Mouse (Mus musculus) thymus, postnatal 4 days (tissue): ENCODE measurements at regions not wholly inside any gene's neighbourhood (a gene's known extent, or its start where the extent isn't known, plus 50 kb on each side); places are given as distances from the start of the nearest gene placed in this dataset.
A peak's percentile ranks its signal among the peaks of the same experiment; 100 is the strongest.

Source experiments
- DNase-seq: peaks from one replicate; pipeline ENCODE4 v3.0.0; 2021

DNA sequence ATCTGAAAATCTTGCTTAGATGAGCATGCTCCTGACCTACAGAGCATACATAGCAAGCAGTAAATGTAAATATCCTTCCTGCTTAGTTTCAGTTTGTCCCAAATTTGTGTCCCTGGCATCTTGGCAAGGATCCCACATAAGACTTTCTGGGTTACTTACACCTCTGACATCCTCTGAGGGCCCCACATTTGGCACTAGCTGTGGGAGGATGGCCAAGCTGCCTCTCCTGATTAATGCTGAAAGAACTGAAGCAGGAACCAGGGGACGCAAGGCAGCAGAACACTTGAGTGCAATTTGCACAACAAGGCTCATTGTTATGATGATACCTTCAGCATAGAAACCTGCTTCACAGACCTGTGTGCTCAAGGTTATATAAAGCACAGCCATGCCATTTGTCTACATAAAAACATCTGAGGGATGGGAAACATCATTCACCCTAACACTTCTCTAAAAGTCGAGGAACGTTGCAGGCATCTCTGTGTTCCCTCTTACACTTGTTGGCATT is 441.7 kb downstream of the Adam3 start:
- DNase-seq, result no peak

GRCm38 (mm10) chr8:24280296-24280695 is 445.4 kb downstream of the Adam3 start:
- no peak for DNase-seq

GRCm38 (mm10) chr8:24278391-24278790 is 447.3 kb downstream of the Adam3 start:
- DNase-seq, result no peak

DNA sequence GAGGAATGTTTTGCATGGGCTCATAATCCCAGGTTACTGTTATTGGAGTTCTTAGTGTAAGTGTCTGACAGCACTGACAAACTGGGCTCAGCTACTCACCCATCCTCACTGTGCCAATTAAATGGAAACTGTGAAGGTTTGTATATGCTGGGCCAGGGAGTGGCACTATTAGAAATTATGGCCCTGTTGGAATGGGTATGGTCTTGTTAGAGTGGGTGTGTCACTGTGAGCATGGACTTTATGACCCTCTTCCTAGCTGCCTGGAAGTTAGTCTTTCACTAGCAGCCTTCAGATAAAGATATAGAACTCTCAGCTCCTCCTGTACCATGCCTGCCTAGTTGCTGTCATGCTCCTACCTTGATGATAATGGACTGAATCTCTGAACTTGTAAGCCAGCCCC is 464.3 kb downstream of the Adam3 start:
- DNase-seq, result no peak

DNA sequence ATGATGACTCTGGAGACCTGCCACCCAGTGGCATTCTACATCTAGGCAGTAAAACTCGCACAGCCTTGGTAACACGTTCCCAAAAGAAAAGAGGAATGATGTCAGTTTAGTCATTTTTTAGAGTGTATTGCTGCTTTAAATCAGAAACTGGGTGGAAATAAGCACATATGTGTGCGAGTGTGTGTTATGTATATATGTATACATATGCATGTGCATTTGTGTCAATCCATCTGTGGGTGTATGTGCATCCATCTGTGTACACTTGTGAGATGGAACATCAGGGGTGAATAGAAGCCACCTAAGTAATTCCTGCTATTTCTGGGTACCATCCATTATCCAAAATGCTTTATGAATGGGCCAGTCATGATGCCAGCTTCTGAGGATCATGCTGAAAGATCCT is 467.0 kb downstream of the Adam3 start:
- DNase-seq, result no peak

- no peak for DNase-seq
These were observed 483.4 kb downstream of the Adam3 start for GRCm38 (mm10) chr8:24242211-24242610.

DNA sequence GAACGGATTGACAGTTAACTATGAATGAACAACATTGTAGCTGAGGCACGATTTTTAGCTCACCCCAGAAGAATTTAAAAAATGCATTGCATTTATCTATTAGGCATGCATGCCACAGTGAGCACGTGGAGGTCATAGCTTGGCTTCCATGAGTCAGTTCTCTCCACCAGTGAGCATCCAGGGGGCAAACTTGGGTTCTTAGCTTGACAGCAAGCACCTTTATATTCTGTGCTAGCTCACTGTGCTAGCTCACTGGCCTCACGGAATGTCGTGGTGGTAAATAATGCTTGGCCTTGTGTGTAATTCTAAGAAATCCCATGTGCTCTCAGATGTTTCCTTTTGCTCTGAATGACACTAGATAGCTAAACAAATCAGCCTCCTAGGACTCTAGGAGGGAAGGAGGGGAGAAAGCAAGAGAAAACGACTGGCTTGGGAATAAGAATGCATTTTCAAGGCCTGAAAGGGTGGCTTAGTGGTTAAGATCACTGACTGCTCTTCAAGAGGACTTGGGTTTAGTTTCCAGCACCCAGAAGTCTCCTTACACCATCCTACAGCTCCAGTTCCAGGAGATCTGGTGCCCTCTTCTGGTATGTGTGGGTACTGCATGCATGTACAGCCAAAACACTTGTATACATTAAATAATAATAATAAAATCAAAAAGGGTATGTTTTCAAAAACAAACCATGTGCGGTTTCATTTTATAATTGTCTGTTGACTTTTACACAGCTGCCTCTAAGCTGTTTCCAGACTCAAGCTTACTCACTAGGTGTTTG is 485.3 kb downstream of the Adam3 start:
- DNase-seq, result peak; percentile 15

DNA sequence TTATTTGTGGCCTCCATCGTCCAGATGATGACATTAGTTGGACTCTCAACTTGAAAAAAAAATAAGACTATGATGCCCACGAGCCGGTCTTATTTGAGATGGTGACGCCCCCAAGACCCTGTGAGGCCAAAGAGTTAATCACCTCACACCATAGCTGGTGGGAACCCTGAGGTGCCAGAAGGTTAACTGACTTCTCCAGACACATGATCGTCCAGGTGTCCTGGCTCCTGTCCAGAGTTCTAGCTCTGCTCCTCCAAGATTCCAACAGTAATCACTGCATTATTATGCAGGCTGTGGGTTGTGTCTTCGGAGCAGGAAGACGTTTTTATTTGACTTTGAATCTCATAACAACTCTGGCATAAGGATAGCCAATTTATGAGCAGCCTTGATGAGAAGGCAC is 490.7 kb downstream of the Adam3 start:
- DNase-seq, result no peak

DNA sequence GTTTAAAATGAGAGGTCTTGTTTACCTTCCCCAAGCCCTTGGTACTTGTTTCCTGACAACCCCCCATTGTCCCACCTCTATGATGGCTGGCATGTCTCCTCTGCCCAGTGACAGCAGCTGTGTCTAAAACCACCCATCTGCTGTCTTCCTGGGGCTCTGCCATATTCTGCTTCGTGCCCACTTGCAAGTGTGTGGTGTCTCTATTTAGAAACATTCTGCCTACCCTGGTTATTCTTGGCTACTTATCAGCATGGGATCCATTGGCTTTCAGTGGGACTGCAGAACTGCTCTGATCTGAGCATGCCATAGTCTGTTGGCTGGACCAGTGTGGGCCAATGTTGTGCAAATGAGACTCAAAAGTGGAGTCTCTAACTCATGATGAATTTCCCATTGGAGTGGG is 497.5 kb downstream of the Adam3 start:
- no peak for DNase-seq

DNA sequence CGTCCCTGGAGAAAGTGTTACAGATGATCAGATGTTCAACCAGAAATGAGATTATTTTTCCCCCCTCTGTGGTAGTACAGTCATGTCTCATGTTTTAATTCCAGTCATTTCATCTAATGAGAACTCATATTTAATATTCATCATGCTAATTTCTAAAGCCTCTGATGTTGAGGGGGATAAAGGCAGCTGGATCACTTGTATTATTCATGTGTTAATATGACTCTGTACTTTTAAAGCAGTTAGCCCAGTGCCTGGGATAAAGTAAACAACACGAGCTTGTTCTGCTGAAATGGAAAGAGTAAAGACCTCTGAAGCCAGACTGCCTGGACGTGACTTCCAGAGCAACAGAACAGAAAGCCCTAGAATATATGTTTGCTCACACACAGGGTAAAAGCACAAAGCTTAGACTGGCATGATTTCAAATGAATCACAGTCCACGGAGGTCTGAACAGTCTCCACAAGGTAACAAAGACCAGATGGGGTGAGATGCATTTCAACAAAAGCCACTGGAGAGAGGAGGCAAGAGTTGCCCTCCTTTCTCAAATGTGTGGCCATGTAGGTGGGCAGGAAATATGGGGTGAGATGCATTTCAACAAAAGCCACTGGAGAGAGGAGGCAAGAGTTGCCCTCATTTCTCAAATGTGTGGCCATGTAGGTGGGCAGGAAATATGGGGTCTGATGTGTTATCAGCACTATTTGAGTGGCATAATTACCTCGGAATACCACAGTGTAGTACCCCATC is 498.1 kb downstream of the Adam3 start:
- no peak for DNase-seq

DNA sequence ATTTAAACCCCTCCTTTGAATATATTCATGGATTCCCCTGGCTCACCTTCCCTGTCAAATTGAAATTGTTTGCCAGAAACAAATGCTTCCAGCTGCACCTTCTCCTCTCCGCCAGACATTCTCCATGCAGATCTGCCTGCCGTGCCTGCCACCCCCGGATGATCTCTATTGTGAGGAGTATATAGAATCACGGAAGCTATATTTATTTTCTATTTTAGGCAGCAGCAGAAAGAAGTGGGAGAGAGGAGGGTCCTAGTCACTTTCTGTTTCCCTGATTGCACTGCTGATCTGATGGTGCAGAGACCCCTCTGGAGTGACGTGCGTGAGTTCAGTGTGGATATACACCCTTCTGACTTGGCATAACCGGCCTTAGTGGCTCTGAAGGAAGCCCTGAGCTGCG is 505.4 kb downstream of the Adam3 start:
- DNase-seq, result no peak

DNA sequence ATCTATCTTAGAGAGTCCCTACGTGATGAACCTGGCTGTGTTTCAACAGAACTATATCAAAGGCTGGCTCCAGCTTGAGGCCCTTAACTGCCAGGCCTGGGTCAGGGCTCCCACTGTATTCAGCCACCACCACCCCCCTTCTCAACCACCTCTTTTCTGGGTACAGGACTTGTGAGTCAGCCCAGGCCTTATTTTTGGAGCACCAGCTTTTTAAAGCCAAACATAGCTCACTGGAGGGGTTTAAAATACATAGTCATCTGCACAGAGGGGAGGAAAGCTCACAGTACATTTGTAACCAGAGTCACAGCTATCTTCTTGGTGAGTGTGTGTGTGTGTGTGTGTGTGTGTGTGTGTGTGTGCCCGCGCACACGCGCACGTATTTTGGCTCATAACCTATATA is 509.0 kb downstream of the Adam3 start:
- no peak for DNase-seq

- DNase-seq, result peak; percentile 33
These were observed 510.0 kb downstream of the Adam3 start for GRCm38 (mm10) chr8:24215510-24216138.

- no peak for DNase-seq
These were observed 511.3 kb downstream of the Adam3 start for GRCm38 (mm10) chr8:24214315-24214714.

GRCm38 (mm10) chr8:24212216-24213200 is 513.1 kb downstream of the Adam3 start:
- DNase-seq, result no peak

GRCm38 (mm10) chr8:24211091-24211490 is 514.6 kb downstream of the Adam3 start:
- no peak for DNase-seq
